Mouse (Mus musculus): ENCODE measurements around the gene 4933434E20Rik. TPM values are rescaled to one million over a fixed set of nuclear protein-coding genes. Genes with fewer than 3 reads are reported as not detected.

Gene 4933434E20Rik
- total RNA-seq (2014; rRNA removed), result 91.3 and 94.7 TPM in 2 replicates
- 213 and 221 TPM in 2 replicates for polyA plus RNA-seq (2015; fragmentation: Nextera tagmentation; extraction: Ambion mirVana)

DNA sequence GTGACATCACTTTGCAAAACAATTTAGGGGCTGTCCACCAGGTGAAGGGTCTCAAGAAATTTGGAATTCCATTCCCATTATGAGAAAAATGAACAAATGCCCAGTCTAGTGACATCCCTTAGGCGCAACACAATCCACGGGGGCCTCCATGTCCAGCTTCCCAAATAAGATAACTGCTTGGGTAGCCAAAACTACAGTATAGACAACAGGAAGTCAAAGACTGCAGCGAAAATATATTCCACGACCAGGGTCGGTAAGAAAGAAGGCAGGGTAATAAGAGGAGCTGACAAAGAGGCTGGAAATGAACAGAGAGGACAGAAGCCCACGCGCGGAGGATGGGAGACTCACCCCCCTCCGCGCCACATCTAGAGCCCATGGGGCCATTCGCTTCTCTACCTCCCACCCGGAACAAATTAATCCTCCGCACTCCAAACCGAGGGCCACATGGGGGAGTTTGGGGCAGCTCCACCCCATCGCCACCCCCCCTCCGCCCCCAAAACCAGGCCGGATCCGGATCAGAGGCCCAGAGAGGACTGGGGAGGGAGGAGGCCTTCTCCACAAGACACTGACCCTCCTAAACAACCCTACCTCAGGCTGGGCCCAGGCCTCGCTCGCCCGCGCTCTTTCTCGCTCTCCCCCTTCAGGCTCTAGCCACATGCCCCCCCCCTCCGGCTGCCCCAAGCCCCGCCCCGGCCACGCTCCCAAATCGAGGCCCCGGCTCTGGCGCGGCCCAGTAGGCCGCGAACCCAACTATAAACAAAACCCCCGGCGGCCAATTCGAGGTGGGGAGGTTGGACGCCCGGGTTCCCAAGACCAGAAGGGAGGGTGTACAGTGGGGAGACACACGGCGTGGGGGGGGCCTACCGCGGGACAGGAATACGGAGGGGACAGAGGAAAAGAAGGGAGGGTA lies at the start of gene 4933434E20Rik:
Gene 4933434E20Rik (plus strand): TSS at position 196 of the 910 bp plus-strand sequence.
- WGBS, result 2% methylated on average over 42 of the region's 43 CpGs

DNA sequence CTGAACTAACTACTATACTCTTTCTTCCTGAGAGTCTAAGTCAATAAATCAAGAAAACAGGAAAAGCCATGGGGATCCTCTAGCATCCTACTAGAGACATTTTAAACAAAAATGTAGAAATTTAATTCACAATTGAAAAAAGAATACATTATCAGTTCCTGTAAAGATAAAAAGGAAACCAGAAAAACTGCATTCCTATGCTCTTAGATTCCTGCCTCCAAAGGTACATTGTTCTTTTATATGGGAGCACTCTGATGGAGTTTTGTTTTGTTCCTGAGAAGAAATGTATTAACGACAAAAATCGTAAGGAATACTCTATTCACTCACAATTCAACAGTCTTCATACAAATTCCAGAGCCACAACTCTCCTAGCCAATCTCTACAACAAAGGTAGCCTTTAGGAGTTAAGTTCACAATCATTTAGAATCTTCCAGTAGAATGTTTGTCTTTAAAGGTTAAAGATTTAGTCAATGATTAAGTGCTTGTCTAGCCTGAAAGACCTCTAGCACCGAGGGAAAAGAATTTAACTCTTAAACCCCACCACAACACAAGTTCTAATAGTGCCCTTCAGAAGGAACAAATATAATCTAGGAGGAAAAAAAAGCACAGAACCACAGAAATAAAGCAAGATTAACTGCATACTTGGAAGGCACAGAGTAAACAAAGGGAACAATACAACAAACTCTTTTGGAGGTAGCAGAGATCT lies 47.2 kb upstream of the 4933434E20Rik start:
- H3K4me3 ChIP-seq (ENCODE audit: low read depth, low read length), result no peak overlapping the region
- no peaks in the 10 kb centered on the region for H3K27me3 ChIP-seq (ENCODE audit: insufficient read depth, low read length)
- H3K9ac ChIP-seq, result no peak overlapping the region
- no peaks in the 10 kb centered on the region for H3K9me3 ChIP-seq (ENCODE audit: low read length)
- 0 out of 2 replicates have a peak, but pooled peaks cover 2% of the 10 kb centered on the region for H3K4me1 ChIP-seq (ENCODE audit: insufficient read depth)
- 73% methylated on average over 3 of the region's 3 CpGs for WGBS
- H3K27ac ChIP-seq (ENCODE audit: low read depth, low read length), result no peak overlapping the region
- DNase-seq, result no peak
- no peak overlapping the region for H3K4me2 ChIP-seq (ENCODE audit: low read depth)
- H3K36me3 ChIP-seq (ENCODE audit: insufficient read depth), result peaks cover 69% of the 10 kb centered on the region
- no peak for ATAC-seq
- no peak for TF ChIP-seq CTCF (IDR thresholded peaks at IDR 0.05; ENCODE audit: low read depth)

More for the DNA sequence above, at the start of gene 4933434E20Rik:
- 0 out of 2 replicates have a peak, but pooled peaks have one; percentile 3 for TF ChIP-seq CTCF (IDR thresholded peaks at IDR 0.05; ENCODE audit: low read depth)
- Histone ChIP-seq H3K36me3 (ENCODE audit: insufficient read depth) (peaks cover 10% of the 10 kb centered on the region), H3K9ac (peak within 1 kb of the TSS; percentile 96), H3K9me3 (ENCODE audit: low read length) (no peaks in the 10 kb centered on the region), H3K4me3 (ENCODE audit: low read depth, low read length) (peak within 1 kb of the TSS; percentile 87), H3K4me2 (ENCODE audit: low read depth) (peak within 1 kb of the TSS; percentile 68), H3K4me1 (ENCODE audit: insufficient read depth) (peaks cover 18% of the 10 kb centered on the region), H3K27me3 (ENCODE audit: insufficient read depth, low read length) (no peaks in the 10 kb centered on the region), H3K27ac (ENCODE audit: low read depth, low read length) (peak within 1 kb of the TSS; percentile 92)
- ATAC-seq (peak; percentile 53), DNase-seq (peak; percentile 60)

DNA sequence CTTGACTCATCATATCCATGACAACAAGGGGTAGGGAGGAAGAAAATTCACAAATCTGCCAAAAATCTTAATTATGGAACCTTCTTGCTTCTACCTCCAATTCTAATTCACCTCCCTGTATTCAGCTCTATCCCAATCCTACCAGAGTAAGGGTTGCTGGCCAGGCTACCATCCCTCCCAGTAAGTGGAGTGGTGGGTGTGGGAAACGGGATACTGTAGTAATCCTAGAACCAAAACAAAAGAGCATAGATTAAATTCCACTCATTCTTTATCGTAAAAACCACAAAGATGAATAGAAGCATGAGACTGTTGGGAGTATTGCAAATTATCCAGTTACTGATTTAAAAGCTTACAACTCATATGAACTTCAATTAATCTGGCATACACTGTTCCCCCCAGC lies 41.1 kb upstream of the 4933434E20Rik start:
- no peak for DNase-seq
- peaks cover 94% of the 10 kb centered on the region for H3K36me3 ChIP-seq (ENCODE audit: insufficient read depth)
- TF ChIP-seq CTCF (IDR thresholded peaks at IDR 0.05; ENCODE audit: low read depth), result no peak
- no peaks in the 10 kb centered on the region for H3K27me3 ChIP-seq (ENCODE audit: insufficient read depth, low read length)
- no peak overlapping the region for H3K27ac ChIP-seq (ENCODE audit: low read depth, low read length)
- no peak for ATAC-seq
- no peak overlapping the region for H3K4me2 ChIP-seq (ENCODE audit: low read depth)
- H3K9me3 ChIP-seq (ENCODE audit: low read length), result no peaks in the 10 kb centered on the region
- H3K9ac ChIP-seq, result no peak overlapping the region
- no peaks in the 10 kb centered on the region for H3K4me1 ChIP-seq (ENCODE audit: insufficient read depth)
- no peak overlapping the region for H3K4me3 ChIP-seq (ENCODE audit: low read depth, low read length)
- 81% methylated on average over 2 of the region's 2 CpGs for WGBS

DNA sequence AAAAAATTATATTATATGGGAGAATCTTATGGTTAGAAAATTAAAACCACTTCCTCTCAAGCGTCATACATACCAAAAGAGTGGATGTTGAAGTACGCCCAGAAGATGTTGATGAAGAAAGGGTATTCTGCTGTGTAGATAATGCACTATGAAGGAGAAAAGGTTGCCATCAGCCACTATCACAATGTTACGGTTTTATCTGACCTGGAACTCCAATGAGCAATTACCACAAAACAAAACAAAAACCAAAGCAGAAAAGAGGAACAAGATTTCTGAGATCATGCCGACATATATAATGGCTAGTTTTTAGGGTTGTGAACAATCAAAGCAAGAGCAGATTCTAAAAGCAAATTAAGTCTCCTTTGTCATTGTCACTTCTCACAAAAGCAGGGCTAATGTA lies 34.8 kb upstream of the 4933434E20Rik start:
- Histone ChIP-seq H3K4me2 (ENCODE audit: low read depth) (no peak overlapping the region), H3K9me3 (ENCODE audit: low read length) (no peaks in the 10 kb centered on the region), H3K27me3 (ENCODE audit: insufficient read depth, low read length) (no peaks in the 10 kb centered on the region), H3K4me1 (ENCODE audit: insufficient read depth) (no peaks in the 10 kb centered on the region), H3K4me3 (ENCODE audit: low read depth, low read length) (no peak overlapping the region), H3K36me3 (ENCODE audit: insufficient read depth) (peaks cover 93% of the 10 kb centered on the region), H3K9ac (no peak overlapping the region), H3K27ac (ENCODE audit: low read depth, low read length) (no peak overlapping the region)
- 97% methylated on average over 4 of the region's 4 CpGs for WGBS
- no peak for DNase-seq
- no peak for ATAC-seq
- no peak for TF ChIP-seq CTCF (IDR thresholded peaks at IDR 0.05; ENCODE audit: low read depth)

DNA sequence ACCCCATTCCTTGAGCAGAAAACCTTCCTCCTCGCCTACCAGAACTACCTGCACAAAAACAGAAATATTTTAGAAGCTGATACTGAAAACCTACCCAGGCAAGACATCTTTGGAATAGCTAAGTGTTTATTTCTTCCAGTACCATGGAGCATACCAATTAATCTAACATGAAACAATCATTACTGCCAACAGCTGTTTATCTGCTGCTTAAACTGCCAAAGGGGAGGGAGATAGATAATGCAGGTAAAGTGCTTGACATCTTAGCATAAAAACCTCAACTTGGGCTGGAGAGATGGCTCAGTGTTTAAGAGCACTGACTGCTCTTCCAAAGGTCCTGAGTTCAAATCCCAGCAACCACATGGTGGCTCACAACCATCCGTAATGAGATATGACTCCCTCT lies 16.8 kb upstream of the 4933434E20Rik start:
- 91% methylated on average over 2 of the region's 2 CpGs for WGBS
- H3K4me3 ChIP-seq (ENCODE audit: low read depth, low read length), result no peak overlapping the region
- no peak for DNase-seq
- no peak for TF ChIP-seq CTCF (IDR thresholded peaks at IDR 0.05; ENCODE audit: low read depth)
- ATAC-seq, result no peak
- no peaks in the 10 kb centered on the region for H3K4me1 ChIP-seq (ENCODE audit: insufficient read depth)
- H3K36me3 ChIP-seq (ENCODE audit: insufficient read depth), result peaks cover 61% of the 10 kb centered on the region
- H3K9ac ChIP-seq, result no peak overlapping the region
- H3K27ac ChIP-seq (ENCODE audit: low read depth, low read length), result no peak overlapping the region
- H3K27me3 ChIP-seq (ENCODE audit: insufficient read depth, low read length), result no peaks in the 10 kb centered on the region
- no peak overlapping the region for H3K4me2 ChIP-seq (ENCODE audit: low read depth)
- H3K9me3 ChIP-seq (ENCODE audit: low read length), result no peaks in the 10 kb centered on the region

DNA sequence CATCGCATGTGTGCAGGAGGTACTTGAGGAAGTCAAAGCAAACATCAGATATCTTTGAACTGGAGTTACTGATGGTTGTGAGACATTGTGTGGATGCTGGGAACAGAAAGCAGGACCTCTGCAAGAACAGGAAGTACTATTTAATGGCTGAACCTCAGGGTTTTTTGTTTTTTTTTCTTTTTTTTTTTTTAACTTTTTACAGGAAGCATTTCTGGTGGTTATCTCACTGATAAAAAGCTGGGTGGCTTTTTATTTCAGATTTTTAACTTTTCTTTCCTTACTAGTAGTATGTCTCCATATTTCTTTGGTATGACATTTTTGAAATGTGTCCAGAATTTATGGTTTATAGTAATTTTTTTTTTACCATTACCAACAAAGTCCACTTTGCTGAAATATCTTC lies 15.2 kb upstream of the 4933434E20Rik start:
- Histone ChIP-seq H3K4me2 (ENCODE audit: low read depth) (no peak overlapping the region), H3K9me3 (ENCODE audit: low read length) (no peaks in the 10 kb centered on the region), H3K27ac (ENCODE audit: low read depth, low read length) (no peak overlapping the region), H3K27me3 (ENCODE audit: insufficient read depth, low read length) (no peaks in the 10 kb centered on the region), H3K4me1 (ENCODE audit: insufficient read depth) (no peaks in the 10 kb centered on the region), H3K9ac (no peak overlapping the region), H3K4me3 (ENCODE audit: low read depth, low read length) (no peak overlapping the region), H3K36me3 (ENCODE audit: insufficient read depth) (peaks cover 57% of the 10 kb centered on the region)
- no peak for ATAC-seq
- no peak for TF ChIP-seq CTCF (IDR thresholded peaks at IDR 0.05; ENCODE audit: low read depth)
- no peak for DNase-seq
- 98% methylated on average over 1 of the region's 1 CpGs for WGBS

DNA sequence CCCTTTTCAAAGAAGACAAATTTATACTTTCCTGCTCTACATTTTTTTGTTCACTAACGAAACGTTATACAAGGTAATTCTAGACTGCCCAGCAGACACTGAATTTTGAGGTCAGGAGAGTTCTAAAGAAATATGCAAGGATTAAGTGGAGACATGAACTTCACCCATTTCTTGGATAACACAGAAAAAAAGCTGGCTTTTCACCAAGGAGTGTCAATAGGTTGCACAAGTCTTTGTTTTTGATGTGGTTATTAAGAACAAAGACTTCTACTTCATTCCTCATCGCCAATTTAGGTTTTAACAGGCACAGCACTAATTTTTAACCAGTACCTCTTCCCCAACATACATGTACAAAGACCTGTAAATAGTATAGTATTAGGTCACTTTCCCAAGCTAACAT lies 1.7 kb upstream of the 4933434E20Rik start:
- Histone ChIP-seq H3K4me1 (ENCODE audit: insufficient read depth) (peaks cover 18% of the 10 kb centered on the region), H3K27me3 (ENCODE audit: insufficient read depth, low read length) (no peaks in the 10 kb centered on the region), H3K4me2 (ENCODE audit: low read depth) (no peak overlapping the region), H3K27ac (ENCODE audit: low read depth, low read length) (no peak overlapping the region), H3K4me3 (ENCODE audit: low read depth, low read length) (no peak overlapping the region), H3K9me3 (ENCODE audit: low read length) (no peaks in the 10 kb centered on the region), H3K9ac (no peak overlapping the region), H3K36me3 (ENCODE audit: insufficient read depth) (peaks cover 10% of the 10 kb centered on the region)
- WGBS, result 44% methylated on average over 3 of the region's 3 CpGs
- no peak for DNase-seq
- ATAC-seq, result no peak
- TF ChIP-seq CTCF (IDR thresholded peaks at IDR 0.05; ENCODE audit: low read depth), result no peak
